ENCODE assay signal across 9 mouse cellular contexts in genomic region chr12:82616486-82616812, GRCm38 (mm10). TPM values are rescaled to one million over a fixed set of nuclear protein-coding genes. Genes with fewer than 3 reads are reported as not detected.
DNase-seq lines count a peak whose midpoint lies in the region; ATAC-seq and TF ChIP-seq lines count a peak whose summit lies in the region.
"Had no signal": no experiment of that assay in that cellular context is flagged by ENCODE, and none has a peak within 500 bp of the region (broad histone marks: within the 10 kb centered on the region; RNA-seq: fewer than 3 reads in every experiment).

No protein-coding gene starts in this region.

- peaks cover 17% of the 10 kb centered on the region for H3K4me1 ChIP-seq in heart, embryonic 15.5 days (replicated peaks)
- H3K4me1 ChIP-seq in liver, embryonic 14.5 days (replicated peaks; ENCODE audit: control insufficient read depth in 2 of 2, insufficient read depth in 2 of 2, low read length in 1 of 2): no peaks in the 10 kb centered on the region
- H3K4me1 ChIP-seq in testis, adult 2 months (ENCODE audit: control insufficient read depth, insufficient read depth, low read length): peaks cover 12% of the 10 kb centered on the region

- H3K4me3 ChIP-seq in gastrocnemius, adult 2 months: peak overlapping the region; percentile 82
- H3K4me3 ChIP-seq in heart, embryonic 15.5 days: peak overlapping the region; percentile 70
- peak overlapping the region in 1 of 2 experiments; percentile 25; a peak in 2 of 4 replicates for H3K4me3 ChIP-seq in liver, embryonic 14.5 days (ENCODE audit: insufficient read depth in 1 of 2, low read depth in 2 of 2, low read length in 2 of 2)
- peak overlapping the region; percentile 74 for H3K4me3 ChIP-seq in testis, adult 2 months (ENCODE audit: control insufficient read depth, low read depth, low read length)
- H3K4me3 ChIP-seq: erythroblast, embryonic 14.5 days had no signal

- H3K4me2 ChIP-seq in heart, embryonic 15.5 days: peak overlapping the region; percentile 86
- peak overlapping the region; percentile 42 for H3K4me2 ChIP-seq in liver, embryonic 14.5 days (ENCODE audit: low read depth)

- ATAC-seq in heart, embryonic 15.5 days (replicated peaks; ENCODE audit: insufficient number of reproducible peaks, insufficient read depth, low FRiP score, low read depth): no peak
- ATAC-seq in liver, embryonic 14.5 days (ENCODE audit: insufficient read depth): no peak
- no peak for ATAC-seq in megakaryocyte-erythroid progenitor cell, adult 5-6 weeks (replicated peaks; ENCODE audit: low FRiP score, low TSS enrichment, poor library complexity, severe bottlenecking)

- TF ChIP-seq POLR2A in testis, adult 2 months (IDR thresholded peaks at IDR 0.05; ENCODE audit: control insufficient read depth, low read depth, low read length): no peak

- no peak overlapping the region; the same call in 1 of the 2 replicates for H3K27ac ChIP-seq in gastrocnemius, adult 2 months
- 0 out of 2 replicates have a peak overlapping the region, but pooled peaks have one; percentile 34 for H3K27ac ChIP-seq in heart, embryonic 15.5 days
- no peak overlapping the region for H3K27ac ChIP-seq in liver, embryonic 14.5 days
- H3K27ac ChIP-seq in testis, adult 2 months (ENCODE audit: control insufficient read depth, insufficient read depth, low read depth, low read length): no peak overlapping the region

- TF ChIP-seq EP300 in liver, embryonic 14.5 days (IDR thresholded peaks at IDR 0.05; ENCODE audit: low read depth): no peak

- no peaks in the 10 kb centered on the region for H3K9me3 ChIP-seq in heart, embryonic 15.5 days (replicated peaks)
- H3K9me3 ChIP-seq in liver, embryonic 14.5 days (ENCODE audit: control insufficient read depth, low read length): no peaks in the 10 kb centered on the region

- 3% methylated on average over 19 of the region's 19 CpGs for WGBS in heart, embryonic 15.5 days
- WGBS in liver, embryonic 14.5 days (ENCODE audit: insufficient replicate concordance): 4% methylated on average over 19 of the region's 19 CpGs

- intact Hi-C loops in gastrocnemius, adult 2 months (cut with DNase I): no loop called here

- no peaks in the 10 kb centered on the region for H3K36me3 ChIP-seq in heart, embryonic 15.5 days
- H3K36me3 ChIP-seq in liver, embryonic 14.5 days (replicated peaks; ENCODE audit: control insufficient read depth, insufficient read depth, low read depth): no peaks in the 10 kb centered on the region
- no peaks in the 10 kb centered on the region for H3K36me3 ChIP-seq in testis, adult 2 months (ENCODE audit: control insufficient read depth, insufficient read depth, low read length)

- TF ChIP-seq CTCF in gastrocnemius, adult 2 months (IDR thresholded peaks at IDR 0.05): no peak
- TF ChIP-seq CTCF in liver, embryonic 14.5 days (IDR thresholded peaks at IDR 0.05; ENCODE audit: low read depth): no peak
- no peak for TF ChIP-seq CTCF in testis, adult 2 months (IDR thresholded peaks at IDR 0.05; ENCODE audit: control insufficient read depth, insufficient read depth, insufficient replicate concordance, low read depth, low read length)

- H3K9ac ChIP-seq in heart, embryonic 15.5 days: peak overlapping the region; percentile 63
- no peak overlapping the region for H3K9ac ChIP-seq in liver, embryonic 14.5 days (replicated peaks)

- DNase-seq in gastrocnemius, adult 2 months: no peak
- DNase-seq in gastrocnemius, adult 8-10 months (ENCODE audit: low spot score in 2 of 2): no peak
- DNase-seq in Muller cell, postnatal 12 days (ENCODE audit: inconsistent ontology term): peak; percentile 55
- DNase-seq in liver, embryonic 14.5 days (ENCODE audit: low read depth in 3 of 3, low spot score in 3 of 3): no peak
- DNase-seq in natural killer cell, adult 2 months (ENCODE audit: low spot score in 2 of 2): no peak

- peaks cover 21% of the 10 kb centered on the region; the same call in 1 of the 2 replicates for H3K27me3 ChIP-seq in heart, embryonic 15.5 days
- peaks cover 32% of the 10 kb centered on the region for H3K27me3 ChIP-seq in liver, embryonic 14.5 days (ENCODE audit: control insufficient read depth, insufficient read depth, low read length)
- H3K27me3 ChIP-seq in testis, adult 2 months (ENCODE audit: control insufficient read depth, insufficient read depth, low read length): peaks cover 3% of the 10 kb centered on the region; the same call in 1 of the 2 replicates

RNA-seq across cellular contexts. Expression of gene Rgs6, which starts 28.4 kb away (rescaled TPM):
- total RNA-seq in gastrocnemius, adult 2 months (2021): under 1 TPM; 0.61 to 0.75 TPM
- total RNA-seq in gastrocnemius, adult 8-10 months (2022): 1 to 10 TPM in 1 of 4 experiments, under 1 TPM in 3; 0.22 to 1.1 (median 0.43) TPM
- 11.2 and 12.3 TPM in 2 replicates for polyA plus RNA-seq in heart, embryonic 15.5 days (2015; fragmentation: Nextera tagmentation; extraction: Ambion mirVana)
- 0.06 and 0.07 TPM in 2 replicates for polyA plus RNA-seq in liver, embryonic 14.5 days (2012; rRNA removed)
- polyA plus RNA-seq in liver, embryonic 14.5 days (2014; fragmentation: Nextera tagmentation; extraction: Ambion mirVana): 0.20 TPM in 1 of 2 replicates, not detected in the other
- 0.75 and 0.97 TPM in 2 replicates for polyA plus RNA-seq in testis, adult 2 months (2012; rRNA removed)
- total RNA-seq in megakaryocyte-erythroid progenitor cell, adult 5-6 weeks (2014; fragmentation: Nextera tagmentation): not detected in 2 replicates
- total RNA-seq in megakaryocyte-erythroid progenitor cell, adult 5-6 weeks (2017): not detected in 2 replicates
- polyA plus RNA-seq: erythroblast, embryonic 14.5 days had no signal
